Mouse (Mus musculus): ENCODE measurements around the gene Tecpr1. TPM values are rescaled to one million over a fixed set of nuclear protein-coding genes. Genes with fewer than 3 reads are reported as not detected.

Gene Tecpr1
- total and polyA plus RNA-seq, 2 experiments = 5.9 to 13.0 TPM

- H3K9ac ChIP-seq (ENCODE audit: low read depth, low read length) = no peak overlapping the region
- no peaks in the 10 kb centered on the region for H3K27me3 ChIP-seq (ENCODE audit: control insufficient read depth, insufficient read depth, low read length)
- H3K4me1 ChIP-seq (ENCODE audit: control insufficient read depth, insufficient read depth, low read length) = no peaks in the 10 kb centered on the region
- no peak for TF ChIP-seq POLR2A (IDR thresholded peaks at IDR 0.05; ENCODE audit: extremely low read depth, insufficient read depth, low read length)
- TF ChIP-seq CTCF (IDR thresholded peaks at IDR 0.05; ENCODE audit: low read depth, low read length) = no peak
- H3K4me3 ChIP-seq (ENCODE audit: insufficient read depth, low read depth, low read length) = no peak overlapping the region
- H3K36me3 ChIP-seq (ENCODE audit: control insufficient read depth, insufficient read depth, low read length) = peaks cover 33% of the 10 kb centered on the region
- H3K27ac ChIP-seq (replicated peaks; ENCODE audit: insufficient read depth, low read depth, low read length) = no peak overlapping the region
- DNase-seq (ENCODE audit: extremely low read depth, low read depth, low spot score) = no peak
- no peaks in the 10 kb centered on the region for H3K79me2 ChIP-seq (ENCODE audit: control insufficient read depth, insufficient read depth, low read length)
Observed at GRCm38 (mm10) chr5:144146898-144147297, 76.5 kb downstream of the Tecpr1 start.

Other genes starting within 250 kb of the Tecpr1 start
- 33.4 and 42.0 TPM in 2 replicates for gene Ccz1, start 208.7 kb downstream of the Tecpr1 start, total RNA-seq (2014; rRNA removed)
- 7.3 and 9.1 TPM in 2 replicates for gene Ccz1, start 208.7 kb downstream of the Tecpr1 start, polyA plus RNA-seq (2012; rRNA removed)
- gene Ocm, start 196.9 kb downstream of the Tecpr1 start, total RNA-seq (2014; rRNA removed) = not detected in 2 replicates
- gene Ocm, start 196.9 kb downstream of the Tecpr1 start, polyA plus RNA-seq (2012; rRNA removed) = not detected in 2 replicates
- 4.0 and 6.1 TPM in 2 replicates for gene Lmtk2, start 123.2 kb downstream of the Tecpr1 start, total RNA-seq (2014; rRNA removed)
- 4.6 and 4.7 TPM in 2 replicates for gene Lmtk2, start 123.2 kb downstream of the Tecpr1 start, polyA plus RNA-seq (2012; rRNA removed)
- gene Bhlha15, start 33.3 kb downstream of the Tecpr1 start, total RNA-seq (2014; rRNA removed) = 0.13 and 0.18 TPM in 2 replicates
- gene Bhlha15, start 33.3 kb downstream of the Tecpr1 start, polyA plus RNA-seq (2012; rRNA removed) = 0.04 and 0.70 TPM in 2 replicates
- 24.9 and 29.5 TPM in 2 replicates for gene Bri3, start 20.8 kb upstream of the Tecpr1 start, total RNA-seq (2014; rRNA removed)
- 74.6 and 85.7 TPM in 2 replicates for gene Bri3, start 20.8 kb upstream of the Tecpr1 start, polyA plus RNA-seq (2012; rRNA removed)
- 7.9 and 11.7 TPM in 2 replicates for gene Baiap2l1, start 134.5 kb upstream of the Tecpr1 start, total RNA-seq (2014; rRNA removed)
- 7.7 and 10.3 TPM in 2 replicates for gene Baiap2l1, start 134.5 kb upstream of the Tecpr1 start, polyA plus RNA-seq (2012; rRNA removed)

All from liver, adult 2 months (tissue).